Mouse (Mus musculus): ENCODE results near the gene Nek10. TPM values are rescaled to one million over a fixed set of nuclear protein-coding genes. Genes with fewer than 3 reads are reported as not detected.

Gene Nek10
- total and polyA plus RNA-seq, 3 experiments = 0.01 to 0.04 TPM; not detected in 1

- Histone ChIP-seq H3K4me2 (ENCODE audit: insufficient read depth, low read depth, poor library complexity, severe bottlenecking) (no peak overlapping the region), H3K79me2 (replicated peaks; ENCODE audit: control insufficient read depth, extremely low read depth, insufficient read depth, poor library complexity, severe bottlenecking) (no peaks in the 10 kb centered on the region), H3K27me3 (replicated peaks) (no peaks in the 10 kb centered on the region), H3K4me3 (replicated peaks in 1 of 3; ENCODE audit: low read depth in 2 of 3, low read length in 2 of 3, poor library complexity in 1 of 3) (no peak overlapping the region), H3K36me3 (replicated peaks in 1 of 2; ENCODE audit: control insufficient read depth in 1 of 2, insufficient read depth in 1 of 2, low read length in 1 of 2) (no peaks in the 10 kb centered on the region), H3K4me1 (ENCODE audit: control insufficient read depth in 1 of 2, insufficient read depth in 2 of 2) (no peaks in the 10 kb centered on the region), H3K9ac (ENCODE audit: insufficient read depth, low read depth) (no peak overlapping the region), H3K27ac (ENCODE audit: insufficient read depth, low read depth) (no peak overlapping the region), H3K9me3 (replicated peaks; ENCODE audit: low read length) (no peaks in the 10 kb centered on the region)
- TF ChIP-seq MAFK (IDR thresholded peaks at IDR 0.05; ENCODE audit: insufficient replicate concordance, low read length) (no peak), ZC3H11A (IDR thresholded peaks at IDR 0.05; ENCODE audit: low read depth, low read length) (no peak)
- DNase-seq (ENCODE audit: extremely low read depth) = no peak
- dilution Hi-C loops (cut with MboI; ENCODE audit: extremely low pct_ligation_motif_present, extremely low pct_unique_long_range_greater_than_20kb, low sequenced_read_pairs) = no loop called here
- in situ Hi-C loops (cut with MboI; ENCODE audit: low pct_ligation_motif_present, low pct_unique_long_range_greater_than_20kb, low sequenced_read_pairs) = no loop called here
Measured at GRCm38 (mm10) chr14:14949023-14949422, 145.8 kb downstream of the Nek10 start.

DNA sequence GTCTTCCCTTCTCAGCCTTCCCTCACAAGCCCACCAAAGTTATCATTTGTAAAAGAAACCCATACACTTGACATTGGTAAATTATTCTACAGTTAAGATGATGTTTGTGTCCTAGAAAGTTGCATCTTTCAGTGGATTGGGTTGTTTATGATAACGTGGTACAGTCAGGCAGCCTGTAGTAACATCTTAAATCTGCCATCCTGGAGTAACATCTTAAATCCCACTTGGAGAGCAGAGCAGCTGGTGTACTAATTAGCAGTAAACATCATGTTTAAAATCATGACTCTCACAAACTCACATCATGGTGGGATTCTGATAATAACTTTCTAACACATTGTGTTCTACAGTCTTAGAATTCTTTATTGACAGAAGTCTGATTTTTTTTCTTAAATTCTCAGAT, 148.6 kb downstream of the Nek10 start:
- DNase-seq (ENCODE audit: extremely low read depth) = no peak
- peaks cover under 1 to 4% of the 10 kb centered on the region in 2 experiments; a peak in 3 of 4 replicates for H3K4me1 ChIP-seq (ENCODE audit: control insufficient read depth in 1 of 2, insufficient read depth in 2 of 2)
- no peaks in the 10 kb centered on the region for H3K9me3 ChIP-seq (replicated peaks; ENCODE audit: low read length)
- dilution Hi-C loops (cut with MboI; ENCODE audit: extremely low pct_ligation_motif_present, extremely low pct_unique_long_range_greater_than_20kb, low sequenced_read_pairs) = no loop called here
- H3K36me3 ChIP-seq (replicated peaks in 1 of 2; ENCODE audit: control insufficient read depth in 1 of 2, insufficient read depth in 1 of 2, low read length in 1 of 2) = no peaks in the 10 kb centered on the region
- no peak overlapping the region for H3K4me3 ChIP-seq (replicated peaks in 1 of 3; ENCODE audit: low read depth in 2 of 3, low read length in 2 of 3, poor library complexity in 1 of 3)
- H3K27me3 ChIP-seq (replicated peaks) = no peaks in the 10 kb centered on the region
- in situ Hi-C loops (cut with MboI; ENCODE audit: low pct_ligation_motif_present, low pct_unique_long_range_greater_than_20kb, low sequenced_read_pairs) = no loop called here
- no peak overlapping the region for H3K9ac ChIP-seq (ENCODE audit: insufficient read depth, low read depth)
- no peak overlapping the region for H3K27ac ChIP-seq (ENCODE audit: insufficient read depth, low read depth)
- TF ChIP-seq PAX5 (IDR thresholded peaks at IDR 0.05; ENCODE audit: low read length) (no peak), MAZ (IDR thresholded peaks at IDR 0.05; ENCODE audit: low read depth, low read length) (no peak), UBTF (IDR thresholded peaks at IDR 0.05; ENCODE audit: low read depth, low read length) (no peak), JUND (conservative IDR thresholded peaks at IDR 0.05; ENCODE audit: low read depth, low read length) (no peak), RCOR1 (conservative IDR thresholded peaks at IDR 0.05; ENCODE audit: low read depth, low read length) (no peak), BHLHE40 (IDR thresholded peaks at IDR 0.05; ENCODE audit: low read depth, low read length) (no peak), JUN (IDR thresholded peaks at IDR 0.05; ENCODE audit: insufficient read depth, low read depth, low read length) (no peak), IRF4 (IDR thresholded peaks at IDR 0.05; ENCODE audit: low read depth, low read length) (no peak), USF1 (IDR thresholded peaks at IDR 0.05; ENCODE audit: low read depth, low read length) (no peak), MXI1 (IDR thresholded peaks at IDR 0.05; ENCODE audit: low read depth, low read length) (no peak), NRF1 (IDR thresholded peaks at IDR 0.05; ENCODE audit: low read depth, low read length) (no peak)
- H3K79me2 ChIP-seq (replicated peaks; ENCODE audit: control insufficient read depth, extremely low read depth, insufficient read depth, poor library complexity, severe bottlenecking) = no peaks in the 10 kb centered on the region
- H3K4me2 ChIP-seq (ENCODE audit: insufficient read depth, low read depth, poor library complexity, severe bottlenecking) = no peak overlapping the region
